Mouse (Mus musculus): ENCODE measurements around the gene Max.

Max gene

DNA sequence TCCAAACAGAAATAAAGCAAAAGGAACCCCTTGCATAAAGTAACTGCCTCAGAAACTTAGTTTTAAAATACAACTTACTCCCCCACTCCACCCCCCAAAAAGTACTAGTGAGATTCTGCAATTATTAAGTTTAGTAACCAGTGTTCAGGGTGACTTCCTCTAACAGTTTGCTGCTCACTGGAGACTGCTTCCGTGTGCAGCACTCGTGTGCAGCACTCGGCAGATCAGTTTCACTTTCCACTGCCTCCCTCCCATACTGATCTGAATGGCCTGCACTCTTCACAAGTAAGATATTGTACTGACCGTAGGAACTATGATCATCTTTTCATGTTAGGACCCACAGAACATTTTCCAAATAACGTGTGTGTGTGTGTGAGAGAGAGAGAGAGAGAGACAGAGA is 4.3 kb downstream of the Max start:
- DNase-seq (ENCODE audit: low spot score in 2 of 2) = peak in 1 of 2 experiments; percentile 41

DNA sequence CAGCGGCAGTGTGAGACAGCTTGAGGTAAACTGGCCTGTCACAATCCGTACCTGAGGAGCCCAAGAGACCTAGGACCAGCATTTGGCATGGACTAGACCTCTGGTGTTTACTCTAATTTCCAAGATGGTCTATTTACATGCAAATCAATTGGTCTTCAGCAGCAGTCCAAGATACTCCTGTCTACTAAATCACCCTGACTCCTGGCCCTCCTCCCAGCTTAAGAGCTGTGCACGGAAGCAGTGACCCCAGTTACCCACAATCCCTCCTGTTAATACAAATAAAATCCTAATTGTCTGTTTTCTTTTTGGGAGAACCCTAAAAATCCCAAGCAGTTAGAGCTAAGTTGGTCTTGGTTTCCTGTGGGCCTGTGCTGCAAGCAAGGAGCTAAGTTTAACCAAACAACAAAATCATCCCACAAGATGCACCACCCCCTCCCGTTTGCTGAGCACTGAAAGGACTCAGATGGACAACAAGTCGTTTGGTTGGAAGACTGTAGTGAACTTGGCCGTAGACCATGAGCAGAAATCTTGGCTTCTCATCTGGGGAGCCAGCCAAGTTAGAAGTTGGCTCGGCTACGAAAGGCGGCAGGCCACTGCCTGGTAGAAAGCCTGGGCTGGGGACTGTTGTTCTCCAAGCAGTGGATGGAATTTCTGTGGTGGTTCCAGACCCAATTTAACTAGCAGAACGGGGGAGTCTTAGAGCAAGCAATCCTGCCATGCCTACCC is 7.1 kb downstream of the Max start:
- no peak for DNase-seq (ENCODE audit: low spot score in 2 of 2)

DNA sequence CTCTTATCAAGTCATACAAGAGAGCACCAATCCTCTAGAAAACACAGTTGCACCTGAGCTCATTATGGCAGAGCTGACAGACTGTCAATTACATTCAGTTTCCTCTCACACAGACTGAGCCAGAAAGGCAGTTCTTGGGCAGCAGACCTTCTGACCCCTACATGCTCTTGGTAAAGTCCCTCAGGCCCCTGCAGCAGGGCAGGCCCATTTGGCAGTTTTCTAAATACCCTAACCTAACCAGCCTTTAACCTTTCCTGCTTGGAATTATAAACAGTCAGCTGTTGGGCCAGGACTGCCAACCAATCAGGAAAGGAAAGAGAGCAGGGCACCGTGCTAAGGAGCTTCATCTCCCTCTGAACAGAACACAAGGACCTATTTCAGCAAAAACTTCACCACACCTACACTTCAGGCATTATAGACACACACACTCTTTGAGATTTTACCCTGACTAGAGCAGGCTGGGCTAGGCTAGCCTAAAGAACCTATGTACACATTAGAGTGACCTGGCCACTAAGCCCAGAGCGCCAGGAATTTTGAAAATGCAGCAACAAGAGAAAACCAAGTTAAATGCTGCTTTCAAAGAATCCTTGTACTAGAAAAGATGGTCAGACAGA is 8.1 kb downstream of the Max start:
- no peak for DNase-seq (ENCODE audit: low spot score in 2 of 2)

GRCm38 (mm10) chr12:76950330-76950729 is 11.7 kb downstream of the Max start:
- no peak for DNase-seq (ENCODE audit: low spot score in 2 of 2)

GRCm38 (mm10) chr12:76948781-76949180 is 13.2 kb downstream of the Max start:
- DNase-seq (ENCODE audit: low spot score in 2 of 2) = no peak

DNA sequence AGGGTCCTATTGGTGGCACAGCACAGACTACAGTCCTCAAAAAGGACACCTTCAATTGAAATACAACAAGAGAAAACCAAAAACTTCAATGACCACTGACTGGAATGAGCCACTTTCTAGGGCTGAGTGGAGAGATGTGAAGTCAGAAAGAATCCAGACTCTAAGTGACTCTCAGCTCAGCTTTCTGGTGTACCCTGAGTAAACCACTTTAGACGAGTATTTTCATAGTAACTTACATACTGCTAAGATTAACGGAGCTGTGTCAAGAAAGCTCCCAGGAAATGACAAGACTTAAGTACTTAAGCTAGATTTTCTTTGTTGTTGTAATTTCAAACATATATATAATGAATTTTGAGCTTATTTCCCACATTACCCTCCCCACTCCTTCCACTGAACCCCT is 13.8 kb downstream of the Max start:
- DNase-seq (ENCODE audit: low spot score in 2 of 2) = no peak

DNA sequence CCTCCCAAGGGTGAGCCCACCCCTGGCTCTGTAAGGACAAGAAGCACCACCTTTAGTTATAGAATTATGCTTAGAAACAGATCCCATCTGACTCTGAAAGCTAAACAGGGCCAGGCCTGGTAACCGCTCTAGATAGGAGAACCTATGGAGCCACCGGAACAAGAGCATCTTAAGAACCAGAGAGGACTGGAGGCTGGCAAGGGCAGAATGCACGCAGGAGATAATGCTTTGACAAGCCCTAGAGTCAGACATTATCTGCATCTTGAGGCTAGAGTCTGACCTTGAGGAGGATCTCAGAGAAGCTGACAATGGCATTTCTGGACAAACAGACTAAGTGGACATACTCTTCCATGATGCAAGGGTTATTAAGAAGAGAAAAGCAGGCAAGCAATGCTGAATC is 14.5 kb downstream of the Max start:
- no peak for DNase-seq (ENCODE audit: low spot score in 2 of 2)

- DNase-seq (ENCODE audit: low spot score in 2 of 2) = no peak
Measured at GRCm38 (mm10) chr12:76943466-76943865, 18.5 kb downstream of the Max start.

- no peak for DNase-seq (ENCODE audit: low spot score in 2 of 2)
Measured at GRCm38 (mm10) chr12:76943046-76943445, 19.0 kb downstream of the Max start.

GRCm38 (mm10) chr12:76942476-76942875 is 19.5 kb downstream of the Max start:
- DNase-seq (ENCODE audit: low spot score in 2 of 2) = no peak

- DNase-seq (ENCODE audit: low spot score in 2 of 2) = no peak
Measured at GRCm38 (mm10) chr12:76941524-76941923, 20.5 kb downstream of the Max start.

DNA sequence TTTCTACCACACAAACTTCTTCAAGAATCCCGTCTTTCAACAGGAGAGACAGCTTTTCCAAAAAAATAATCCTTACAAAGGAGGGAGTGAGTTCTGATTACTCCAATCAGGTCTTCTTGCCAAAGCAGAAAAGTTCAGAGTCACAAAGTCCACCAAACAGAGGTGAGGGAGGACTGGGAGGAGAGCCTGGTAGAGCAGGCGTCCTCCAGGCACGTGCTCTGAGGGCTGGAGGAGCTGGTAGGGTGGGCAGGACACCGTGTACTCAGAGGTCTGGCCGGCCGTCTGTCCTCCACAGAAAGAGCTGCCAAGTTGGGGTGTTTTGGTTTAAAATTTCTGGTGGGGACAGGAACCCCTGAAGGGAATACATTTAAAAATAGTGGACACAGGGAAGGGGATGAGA is 24.0 kb downstream of the Max start:
- no peak for DNase-seq (ENCODE audit: low spot score in 2 of 2)

DNA sequence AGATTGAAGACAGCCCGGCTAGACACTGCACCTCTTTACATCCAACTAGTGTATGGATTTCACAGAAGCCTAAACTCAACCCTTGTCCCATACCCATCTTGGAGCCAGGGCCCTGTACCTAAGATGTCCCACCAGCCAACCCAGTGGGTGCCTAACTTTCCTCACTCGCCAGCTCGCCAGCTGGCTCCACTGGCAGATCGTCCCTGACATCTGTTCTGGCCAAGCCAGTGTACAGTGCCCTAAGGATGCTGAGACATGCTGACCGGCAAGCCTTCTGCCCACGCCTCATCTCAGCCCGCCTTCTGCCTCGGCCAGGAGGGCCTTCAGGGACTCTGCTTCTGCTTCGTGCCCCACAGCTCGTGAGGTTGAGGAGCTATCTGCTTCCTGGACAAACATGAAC is 25.8 kb downstream of the Max start:
- DNase-seq (ENCODE audit: low spot score in 2 of 2) = no peak

GRCm38 (mm10) chr12:76934438-76934837 is 27.6 kb downstream of the Max start:
- DNase-seq (ENCODE audit: low spot score in 2 of 2) = no peak

DNA sequence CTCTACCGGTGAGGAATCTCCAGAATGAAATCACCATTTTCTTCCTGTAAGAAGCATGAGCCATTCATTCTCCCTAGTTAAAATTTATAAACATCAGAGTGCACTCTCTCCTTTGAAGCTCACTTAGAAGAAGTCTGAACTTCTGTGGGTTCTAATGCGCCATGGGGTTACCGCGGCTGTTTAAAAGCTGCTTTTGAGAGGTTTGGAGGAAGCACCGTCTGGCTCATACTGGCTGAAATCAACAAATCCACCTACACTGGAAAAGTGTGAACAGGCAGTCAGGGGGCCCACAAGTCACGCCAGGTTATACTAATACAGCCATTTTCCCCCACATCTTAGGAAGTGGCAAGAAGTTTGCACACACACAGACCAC is 29.3 kb downstream of the Max start:
- no peak for DNase-seq (ENCODE audit: low spot score in 2 of 2)

GRCm38 (mm10) chr12:76931739-76932687 is 30.0 kb downstream of the Max start:
- no peak for DNase-seq (ENCODE audit: low spot score in 2 of 2)

DNA sequence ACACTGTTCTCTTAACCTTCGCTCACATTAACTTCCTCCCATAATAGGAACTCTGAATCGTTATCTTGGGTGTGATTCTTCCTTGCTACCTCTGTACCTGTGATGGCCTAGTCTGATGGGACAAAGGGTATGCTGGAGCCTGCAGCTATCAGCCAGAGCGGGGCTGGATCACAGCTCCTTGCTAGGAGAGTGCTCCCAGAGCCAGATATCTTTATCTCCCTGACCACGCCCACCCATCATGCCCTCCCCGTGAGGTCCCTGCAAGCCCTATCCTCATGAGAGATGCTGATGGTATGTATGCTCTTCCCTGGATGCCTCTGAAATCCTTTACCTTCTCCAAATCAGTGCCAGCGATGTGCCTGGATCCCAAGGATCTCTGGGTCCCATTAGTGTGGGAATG is 31.8 kb downstream of the Max start:
- no peak for DNase-seq (ENCODE audit: low spot score in 2 of 2)

GRCm38 (mm10) chr12:76927539-76927938 is 34.5 kb downstream of the Max start:
- DNase-seq (ENCODE audit: low spot score in 2 of 2) = no peak

DNA sequence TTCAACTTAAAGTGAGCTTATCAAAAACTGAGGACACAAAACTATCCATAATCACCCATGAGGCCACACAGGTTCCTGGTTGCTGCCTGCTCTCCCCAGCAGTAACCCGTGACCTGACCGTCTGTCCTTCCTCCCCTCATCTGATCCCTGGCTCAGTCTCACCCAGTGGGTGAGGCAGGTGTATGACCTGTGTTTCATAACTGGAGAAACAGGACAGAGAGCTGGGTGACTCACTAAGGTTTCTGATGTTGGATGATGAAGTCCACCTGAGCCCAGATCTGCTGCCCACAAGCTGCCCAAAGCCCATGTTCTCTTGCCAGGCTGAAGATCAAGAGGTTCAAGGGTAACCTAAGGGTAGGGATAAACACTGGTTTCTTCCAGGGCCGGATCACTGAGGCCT is 35.0 kb downstream of the Max start:
- no peak for DNase-seq (ENCODE audit: low spot score in 2 of 2)

DNA sequence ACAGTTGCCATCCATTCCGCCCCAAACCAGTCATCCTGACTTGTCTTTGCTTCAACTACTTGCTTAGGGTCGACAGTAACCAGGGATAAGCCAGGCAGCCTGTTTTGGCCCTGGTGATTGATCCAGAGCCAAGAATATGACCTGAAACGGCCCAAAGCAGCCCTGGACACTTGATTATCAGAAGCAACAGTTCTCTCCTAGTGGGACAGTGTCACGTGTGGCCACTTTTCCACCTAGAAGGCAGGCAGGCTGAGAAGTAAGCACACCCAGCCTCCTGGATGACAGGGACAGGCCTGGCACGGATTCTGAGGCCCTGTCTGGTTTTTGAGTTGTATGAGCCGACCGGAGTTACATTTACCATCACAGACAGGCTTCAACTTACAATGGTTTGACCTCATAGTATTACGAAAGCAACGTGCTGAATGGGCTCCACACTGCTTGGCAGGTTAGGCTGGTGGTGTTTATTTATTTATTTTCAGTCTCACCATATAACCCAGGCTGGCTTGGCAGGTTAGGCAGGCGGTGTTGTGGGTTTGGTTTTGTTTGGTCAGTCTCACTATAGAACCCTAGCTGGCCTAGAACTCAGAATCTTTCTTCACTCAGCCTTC is 35.6 kb downstream of the Max start:
- DNase-seq (ENCODE audit: low spot score in 2 of 2) = no peak

DNA sequence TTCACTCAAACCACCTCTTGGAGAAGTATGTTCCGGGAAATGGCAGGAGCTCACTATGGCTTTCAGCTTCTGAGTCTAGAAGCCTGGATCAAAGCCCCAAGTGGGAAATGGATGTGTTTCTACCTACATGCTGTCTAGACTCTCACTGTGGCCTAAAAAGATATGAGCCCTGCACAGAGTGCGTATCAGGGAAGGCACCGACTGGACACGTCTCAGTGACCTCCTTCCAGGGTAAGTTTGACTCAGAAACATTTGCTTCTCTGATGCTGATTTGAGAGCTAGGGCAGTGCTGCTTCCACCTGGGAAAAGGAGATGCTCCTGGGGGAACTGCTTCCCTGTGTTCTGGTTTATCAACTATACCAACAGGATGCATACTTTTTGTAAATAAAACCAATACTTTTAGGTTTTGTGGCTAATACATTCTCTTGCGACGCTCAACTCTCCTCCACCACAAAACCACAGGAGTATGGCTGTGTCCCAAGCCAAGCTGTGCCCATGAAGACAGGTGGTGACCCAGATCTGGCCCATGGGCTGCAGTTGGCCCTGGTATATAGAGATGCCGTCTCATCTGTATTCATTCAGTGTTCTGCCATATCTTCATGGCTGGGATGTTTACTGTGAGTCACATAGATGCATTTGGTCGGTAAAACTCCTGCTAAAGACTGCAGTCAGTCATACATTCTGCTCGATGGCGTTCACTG is 36.9 kb downstream of the Max start:
- DNase-seq (ENCODE audit: low spot score in 2 of 2) = no peak

GRCm38 (mm10) chr12:76923118-76923517 is 38.9 kb downstream of the Max start:
- no peak for DNase-seq (ENCODE audit: low spot score in 2 of 2)
